Mouse (Mus musculus): Measurements from ENCODE around the gene Rasal1.

Rasal1 gene

DNA sequence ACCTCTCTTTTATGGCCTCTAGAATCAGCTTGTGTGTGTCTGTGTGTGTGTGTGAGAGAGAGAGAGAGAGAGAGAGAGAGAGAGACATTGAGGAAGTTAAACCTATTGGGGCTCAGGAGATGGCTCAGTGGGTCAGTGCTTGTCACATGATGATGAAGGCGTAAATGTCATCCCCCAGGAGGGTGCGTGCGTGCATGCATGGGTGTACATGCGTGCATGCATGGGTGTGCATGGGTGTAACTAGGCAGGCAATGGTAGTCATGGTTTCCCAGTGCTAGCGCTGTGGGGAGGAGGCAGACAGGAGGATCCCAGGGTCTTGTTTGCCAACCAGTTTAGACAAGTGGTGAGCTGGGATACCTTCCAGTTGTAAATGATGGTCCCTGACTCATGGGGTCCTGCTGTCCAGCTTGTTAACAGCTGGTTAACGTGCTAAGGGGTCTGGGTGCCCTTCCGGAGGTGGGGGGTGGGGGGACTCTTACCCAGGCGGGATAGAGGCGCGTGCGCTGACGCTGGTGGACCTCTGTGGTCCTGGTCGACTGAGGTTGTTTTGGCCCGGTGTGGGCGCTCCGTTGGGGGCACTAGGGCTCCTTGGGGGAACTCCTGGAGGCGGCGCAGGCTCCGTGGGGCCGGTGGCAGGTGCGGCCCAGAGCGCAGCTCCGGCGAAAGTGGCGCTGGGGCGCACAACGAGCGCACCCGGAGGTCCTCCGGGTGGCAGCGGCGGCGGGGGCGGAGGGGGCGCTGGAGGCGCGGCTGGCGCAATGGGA is 45.5 kb downstream of the Rasal1 start:
- no peak for DNase-seq (ENCODE audit: low read depth, low spot score)

DNA sequence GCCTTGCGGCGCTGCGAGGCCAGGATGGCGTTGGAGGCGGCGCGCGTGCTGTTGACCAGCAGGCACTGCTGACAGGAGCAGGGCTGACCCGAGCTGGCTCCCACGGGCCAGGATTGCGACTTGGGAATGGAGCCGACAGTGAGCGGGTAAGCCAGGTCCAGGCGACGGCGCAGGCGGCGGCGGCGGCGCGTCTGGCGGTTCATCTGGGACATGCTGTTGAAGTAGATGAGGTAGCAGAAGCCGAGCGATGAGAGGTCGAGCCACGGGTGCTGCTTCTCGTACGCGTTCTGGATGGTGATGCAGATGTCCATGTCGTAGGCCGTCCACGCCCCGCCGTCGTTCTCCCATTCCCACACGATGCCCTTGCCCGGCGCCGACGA is 46.1 kb downstream of the Rasal1 start:
- DNase-seq (ENCODE audit: low read depth, low spot score) = no peak

GRCm38 (mm10) chr5:120696057-120696743 is 47.6 kb downstream of the Rasal1 start:
- no peak for DNase-seq (ENCODE audit: low read depth, low spot score)

DNA sequence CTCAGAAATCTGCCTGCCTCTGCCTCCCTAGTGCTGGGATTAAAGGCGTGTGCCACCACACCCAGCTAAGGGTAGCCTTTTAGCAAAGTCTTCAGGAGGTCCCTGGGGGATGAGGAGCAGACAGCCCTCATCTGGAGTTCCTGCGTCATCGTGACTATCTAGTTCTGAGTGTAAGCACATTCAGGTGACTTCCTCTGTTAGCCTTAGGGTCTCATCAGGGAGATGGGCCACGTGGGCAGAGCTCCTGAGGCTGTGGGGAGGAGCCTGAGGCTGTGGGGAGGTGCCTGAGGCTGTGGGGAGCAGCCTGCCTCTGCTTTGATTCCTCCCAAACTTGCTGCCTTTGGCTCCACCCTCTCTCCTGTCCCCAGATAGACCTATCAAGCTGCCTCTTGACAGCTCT is 48.3 kb downstream of the Rasal1 start:
- DNase-seq (ENCODE audit: low read depth, low spot score) = no peak

DNA sequence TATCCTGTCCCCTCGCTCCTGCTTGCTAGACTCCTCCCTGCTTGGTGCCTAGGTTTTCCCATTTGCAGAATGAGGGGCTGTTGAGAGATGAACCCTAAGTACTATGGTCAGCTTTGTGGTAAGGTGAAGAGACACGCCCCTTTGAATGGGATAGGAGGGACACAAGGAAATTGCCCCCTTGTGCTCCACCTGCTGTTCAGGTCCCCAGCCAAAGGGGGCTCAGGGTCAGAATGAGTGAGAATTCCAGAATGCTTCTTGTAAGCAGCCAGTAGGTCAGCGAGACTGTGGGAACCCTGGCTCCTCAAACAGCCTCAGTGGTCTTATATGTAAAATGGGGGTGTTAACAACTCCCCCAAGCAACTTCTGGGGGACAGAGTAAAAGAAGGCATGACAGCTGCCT is 49.6 kb downstream of the Rasal1 start:
- DNase-seq (ENCODE audit: low read depth, low spot score) = no peak

DNA sequence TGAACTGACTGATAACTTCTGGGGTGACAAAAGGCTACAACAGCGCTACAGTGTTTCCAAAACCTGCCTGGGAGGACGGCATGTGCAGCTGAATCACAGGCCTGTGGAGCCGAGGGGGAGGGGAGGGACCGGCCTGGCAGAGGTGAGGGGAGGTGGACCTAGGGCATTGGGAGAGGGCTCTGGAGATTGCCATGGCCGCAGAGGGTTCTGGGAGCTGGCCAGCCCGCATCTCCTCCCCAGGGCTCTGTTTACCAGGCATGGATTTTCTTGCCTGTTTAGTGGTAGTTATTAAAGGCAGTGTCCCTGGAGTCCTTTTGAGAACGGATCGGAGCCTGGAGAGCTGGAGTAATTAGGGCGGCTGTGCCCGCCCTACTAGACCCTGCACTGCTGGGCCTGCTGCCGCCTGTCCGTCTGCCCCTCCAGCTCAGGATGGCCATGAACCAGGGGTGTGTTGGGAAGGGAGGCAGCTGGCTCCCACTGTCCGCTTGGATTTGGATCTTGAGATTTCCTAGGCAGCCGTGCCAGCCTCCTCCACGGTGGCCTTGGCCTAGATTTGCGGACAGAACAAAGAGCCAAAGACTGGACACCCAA is 50.3 kb downstream of the Rasal1 start:
- DNase-seq (ENCODE audit: low read depth, low spot score) = no peak

GRCm38 (mm10) chr5:120700996-120701790 is 52.6 kb downstream of the Rasal1 start:
- DNase-seq (ENCODE audit: low read depth, low spot score) = no peak

DNA sequence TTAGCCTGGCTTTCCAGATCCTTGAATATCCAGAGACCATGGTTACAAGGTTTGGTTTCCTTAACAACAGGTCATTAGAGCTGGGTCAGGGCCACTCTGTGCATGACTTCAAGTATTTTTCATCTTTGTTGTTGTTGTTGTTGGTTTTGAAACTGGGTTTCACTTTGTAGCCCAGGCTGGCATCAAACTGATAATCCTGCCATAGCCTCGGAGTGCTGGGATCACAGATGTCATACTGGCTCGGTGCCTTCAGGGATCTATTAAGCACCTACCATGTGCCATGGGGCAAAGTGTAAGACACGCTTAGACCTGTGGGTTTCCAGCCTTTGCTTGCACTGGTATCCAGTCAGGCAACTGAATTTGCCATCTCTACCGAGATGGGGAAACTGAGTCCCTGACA is 53.8 kb downstream of the Rasal1 start:
- DNase-seq (ENCODE audit: low read depth, low spot score) = no peak

DNA sequence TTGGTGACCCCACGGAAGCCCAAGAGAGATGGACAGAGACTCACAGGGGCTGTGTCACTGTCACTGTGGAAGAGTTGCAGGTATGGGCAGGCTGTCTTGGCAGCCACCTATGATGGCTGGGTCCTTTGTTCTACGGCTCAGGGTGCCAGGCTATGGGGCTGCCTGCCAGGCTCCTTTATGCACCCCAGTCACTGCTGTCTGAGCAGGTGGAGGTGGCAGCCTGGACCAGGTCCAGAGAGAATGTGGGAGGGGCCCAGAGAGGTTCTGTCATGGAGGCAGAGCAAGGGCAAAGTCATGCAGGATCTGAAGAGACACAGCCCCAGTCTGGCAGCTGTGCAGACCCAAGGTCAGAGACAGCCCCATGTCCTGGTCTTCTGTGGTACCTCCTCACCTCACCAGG is 54.4 kb downstream of the Rasal1 start:
- no peak for DNase-seq (ENCODE audit: low read depth, low spot score)

DNA sequence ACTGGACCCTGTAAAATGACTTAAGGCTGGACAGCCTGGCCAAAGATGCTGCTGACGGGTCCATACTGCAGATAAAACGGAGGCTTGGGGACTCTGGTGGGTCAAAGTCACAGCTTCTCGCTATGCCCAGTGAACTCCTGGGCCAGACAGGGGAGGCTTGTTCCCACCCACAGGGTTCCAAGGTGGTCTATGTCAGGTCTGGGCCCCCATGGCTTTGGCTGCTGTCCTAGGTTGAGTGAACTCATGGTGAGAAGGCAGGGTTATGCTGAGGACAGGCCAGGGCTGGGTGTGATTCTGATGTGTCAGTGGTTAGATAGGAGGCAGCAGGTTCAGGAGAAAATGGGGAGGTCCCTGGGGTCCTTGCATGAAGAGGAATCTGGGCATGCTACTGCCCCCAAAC is 55.0 kb downstream of the Rasal1 start:
- DNase-seq (ENCODE audit: low read depth, low spot score) = no peak

DNA sequence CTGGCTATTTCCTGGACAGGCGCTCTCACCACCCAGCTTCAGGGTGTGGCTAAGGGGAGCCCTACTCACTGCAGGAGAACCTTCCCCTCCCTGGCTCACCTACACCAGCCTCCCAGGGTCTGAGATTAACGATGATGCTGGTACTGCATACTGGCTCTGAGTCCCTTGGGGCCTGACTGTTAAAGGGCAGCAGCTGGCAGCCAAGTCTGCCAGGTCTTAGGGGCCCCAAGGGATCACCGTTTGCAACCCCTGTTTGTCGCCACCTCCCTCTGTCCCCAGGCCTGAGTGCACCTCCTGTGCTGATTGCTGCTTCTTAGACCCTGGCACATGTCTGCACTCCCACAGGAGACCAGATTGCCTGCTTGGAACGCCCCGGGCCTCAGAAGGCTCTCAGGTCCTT is 55.8 kb downstream of the Rasal1 start:
- no peak for DNase-seq (ENCODE audit: low read depth, low spot score)

- peak; percentile 59 for DNase-seq (ENCODE audit: low read depth, low spot score)
Measured at GRCm38 (mm10) chr5:120706541-120706940, 57.9 kb downstream of the Rasal1 start.

GRCm38 (mm10) chr5:120706976-120707375 is 58.4 kb downstream of the Rasal1 start:
- no peak for DNase-seq (ENCODE audit: low read depth, low spot score)

DNA sequence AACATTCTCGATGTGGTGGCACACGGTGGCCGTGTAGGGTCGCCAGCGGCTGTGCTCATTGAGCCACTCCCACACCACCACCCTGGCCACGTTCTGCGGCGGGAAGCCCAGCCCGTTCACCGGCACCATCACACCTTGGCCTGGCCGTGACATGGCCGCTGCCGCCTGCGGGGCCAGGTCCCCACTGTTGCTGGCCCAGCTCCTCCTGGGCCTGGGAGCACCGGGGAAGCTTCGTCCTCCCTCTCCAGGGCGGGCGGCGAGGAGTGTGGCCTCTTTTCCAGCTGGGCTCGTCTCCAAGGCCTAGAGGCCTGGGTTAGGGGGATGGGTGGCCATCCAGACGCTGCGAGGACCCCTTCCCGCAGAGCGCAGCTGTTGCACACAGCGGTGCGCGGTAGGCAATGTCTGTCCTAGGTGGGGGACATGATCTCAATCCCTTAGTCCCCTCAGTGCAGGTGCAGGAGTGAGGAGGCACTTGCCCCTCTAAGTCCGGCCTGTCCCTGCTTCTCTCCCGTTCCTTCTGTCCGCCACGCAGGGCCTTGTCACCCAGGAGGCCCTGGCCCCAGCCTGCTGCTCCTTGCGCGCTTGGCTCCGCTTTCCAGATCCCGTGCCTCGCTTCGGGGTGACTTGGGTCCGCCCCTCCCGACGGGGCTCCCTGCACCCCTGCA is 61.7 kb downstream of the Rasal1 start:
- DNase-seq (ENCODE audit: low read depth, low spot score) = peak; percentile 47

GRCm38 (mm10) chr5:120710826-120711248 is 62.2 kb downstream of the Rasal1 start:
- no peak for DNase-seq (ENCODE audit: low read depth, low spot score)

DNA sequence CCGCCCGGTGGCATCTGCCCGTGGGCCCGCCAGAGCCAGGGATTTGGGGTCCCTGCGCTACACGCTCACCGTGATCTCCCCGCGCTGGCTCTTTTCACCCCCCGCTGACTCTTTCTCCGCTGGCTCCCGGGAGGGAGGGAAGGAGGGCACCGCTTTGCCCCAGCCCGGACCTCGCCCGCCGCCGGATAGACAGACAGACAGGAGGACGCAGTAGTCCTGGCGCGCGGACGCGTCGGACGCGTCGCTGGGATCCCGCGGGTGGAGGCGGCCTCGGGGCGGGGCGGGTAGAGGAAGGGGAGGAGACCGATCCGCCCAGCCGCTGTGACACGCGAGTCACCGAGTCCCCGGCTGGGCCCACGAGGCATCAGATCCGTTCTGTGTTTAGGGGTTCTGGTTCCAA is 62.8 kb downstream of the Rasal1 start:
- DNase-seq (ENCODE audit: low read depth, low spot score) = no peak

DNA sequence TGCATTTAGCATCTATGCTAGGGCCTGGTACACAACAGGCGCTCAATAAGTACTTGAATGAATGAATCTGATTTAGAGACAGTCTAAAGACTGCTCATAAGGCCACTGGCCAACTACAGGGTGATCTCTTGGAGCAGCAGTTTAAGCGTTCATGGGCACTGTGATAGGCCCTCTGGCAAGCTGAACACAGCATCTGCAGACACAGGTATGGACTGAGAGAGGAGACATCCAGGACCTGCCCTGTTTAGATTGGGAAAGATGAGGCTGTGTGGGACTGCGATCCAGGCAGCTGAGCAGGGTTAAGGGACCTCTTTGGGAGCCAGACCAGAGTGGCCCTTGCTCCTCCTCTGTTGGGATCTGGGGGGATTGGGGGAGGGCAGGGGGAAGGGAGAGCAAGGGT is 63.2 kb downstream of the Rasal1 start, which contains the start of gene Dtx1:
Gene Dtx1, minus strand, starts transcription at position 101 of the 400 bp plus-strand sequence.
- no peak for DNase-seq (ENCODE audit: low read depth, low spot score)

GRCm38 (mm10) chr5:120712721-120713120 is 64.1 kb downstream of the Rasal1 start:
- DNase-seq (ENCODE audit: low read depth, low spot score) = no peak

- peak; percentile 76 for DNase-seq (ENCODE audit: low read depth, low spot score)
Measured at GRCm38 (mm10) chr5:120714314-120714713, 65.7 kb downstream of the Rasal1 start.

- DNase-seq (ENCODE audit: low read depth, low spot score) = no peak
Measured at GRCm38 (mm10) chr5:120717136-120717535, 68.5 kb downstream of the Rasal1 start.

GRCm38 (mm10) chr5:120718600-120719378 is 70.2 kb downstream of the Rasal1 start:
- no peak for DNase-seq (ENCODE audit: low read depth, low spot score)

All from mesoderm, embryonic 11.5 days (tissue).